Mouse (Mus musculus) kidney, postnatal 0 days (tissue): ENCODE results near the gene Per1. TPM values are rescaled to one million over a fixed set of nuclear protein-coding genes. Genes with fewer than 3 reads are reported as not detected.

Experiments used
- ATAC-seq: fragments of 200-750 bp; cut with Nextera tagmentation; replicated peaks from 2 replicates; pipeline ENCODE4 v1.8.0; 2017; ENCODE audit warnings: low read depth, moderate number of reproducible peaks, moderate TSS enrichment, moderate library complexity; ENCODE audit not compliant: low FRiP score
- DNase-seq: peaks from one replicate; pipeline ENCODE4 v3.0.0-alpha.2; 2016; ENCODE audit warnings: low spot score
- H3K27ac ChIP-seq: fragments of 300-500 bp; sonication (generic); 2 replicates; pipeline ENCODE4 v1.5.1; 2014; ENCODE audit warnings: mild to moderate bottlenecking
- H3K27me3 ChIP-seq: fragments of 300-500 bp; sonication (generic); 2 replicates; pipeline ENCODE4 v1.6.1; 2014; ENCODE audit warnings: low read length, mixed read lengths; ENCODE audit not compliant: insufficient read depth
- H3K36me3 ChIP-seq: fragments of 300-500 bp; sonication (generic); 2 replicates; pipeline ENCODE4 v1.6.1; 2014; ENCODE audit warnings: low read length, mixed read lengths; ENCODE audit not compliant: insufficient read depth
- H3K4me1 ChIP-seq: fragments of 300-500 bp; sonication (generic); replicated peaks from 2 replicates; pipeline ENCODE4 v1.6.1; 2014; ENCODE audit warnings: antibody characterized with exemption, low read length, mixed read lengths; ENCODE audit not compliant: insufficient read depth
- H3K4me2 ChIP-seq: fragments of 300-500 bp; sonication (generic); 2 replicates; pipeline ENCODE4 v1.6.1; 2014; ENCODE audit warnings: mild to moderate bottlenecking, low read length, moderate library complexity, mixed read lengths
- H3K4me3 ChIP-seq: fragments of 300-500 bp; sonication (generic); replicated peaks from 2 replicates; pipeline ENCODE4 v1.5.1; 2014; ENCODE audit warnings: low read depth, low read length
- H3K9ac ChIP-seq: fragments of 300-500 bp; sonication (generic); 2 replicates; pipeline ENCODE4 v1.6.1; 2014; ENCODE audit warnings: low read depth, low read length
- H3K9me3 ChIP-seq: fragments of 300-500 bp; sonication (generic); replicated peaks from 2 replicates; pipeline ENCODE4 v1.6.1; 2016; ENCODE audit warnings: low read length, inconsistent platforms, mixed read lengths
- CTCF ChIP-seq: IDR thresholded peaks from 2 replicates; pipeline ENCODE4 v1.5.1; 2016; ENCODE audit warnings: antibody characterized with exemption, low read depth, mild to moderate bottlenecking, moderate library complexity
- WGBS: fragments of 180-500 bp; shearing (Covaris S2); extraction: QIAGEN DNeasy Blood & Tissue Kit; methylation state at CpG from one replicate; pipeline ENCODE4 v1.1.7; 2014; 5-methylcytosine and 5-hydroxymethylcytosine counted together
- polyA plus RNA-seq: library from polyadenylated mRNA; unstranded; fragments of >200 nt; fragmentation: Nextera tagmentation; extraction: Ambion mirVana; gene quantifications from 2 replicates; pipeline ENCODE4 v1.2.1, GENCODE M21; 2015

Per1 gene
- polyA plus RNA-seq, 1 experiment from 2014 or later, result 9.9 TPM

DNA sequence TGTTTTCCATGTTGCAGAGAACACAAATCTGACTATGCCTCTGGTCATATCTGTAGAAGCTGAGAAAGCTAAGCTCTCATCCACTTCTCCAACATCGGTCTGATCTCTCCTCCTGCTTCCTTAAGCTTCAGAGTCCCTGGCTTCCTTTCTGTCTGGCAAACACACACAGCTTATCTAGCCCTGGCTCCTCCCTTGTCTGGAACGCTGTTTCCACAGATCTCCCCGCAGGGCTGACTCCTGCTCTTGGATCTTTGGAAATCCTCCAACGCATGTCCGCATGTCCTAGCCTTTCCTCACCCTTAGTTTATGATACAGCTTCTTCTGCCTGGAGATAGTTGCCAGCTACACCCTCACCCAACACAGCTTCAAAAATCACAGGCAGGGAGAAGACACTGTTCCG, 27.4 kb upstream of the Per1 start:
- peaks cover 25% of the 10 kb centered on the region; the same call in 1 of the 2 replicates for H3K4me1 ChIP-seq
- no peak overlapping the region for H3K4me2 ChIP-seq
- no peaks in the 10 kb centered on the region for H3K9me3 ChIP-seq
- H3K36me3 ChIP-seq, result no peaks in the 10 kb centered on the region
- H3K27me3 ChIP-seq, result no peaks in the 10 kb centered on the region
- DNase-seq, result peak; percentile 13
- H3K27ac ChIP-seq, result no peak overlapping the region
- H3K9ac ChIP-seq, result no peak overlapping the region
- TF ChIP-seq CTCF, result no peak
- H3K4me3 ChIP-seq, result no peak overlapping the region
- 45% methylated on average over 6 of the region's 6 CpGs for WGBS
- no peak for ATAC-seq

- peak overlapping the region; percentile 58 for H3K4me3 ChIP-seq
- peak overlapping the region; percentile 77 for H3K9ac ChIP-seq
- no peak for TF ChIP-seq CTCF
- peak overlapping the region; percentile 85 for H3K4me2 ChIP-seq
- under 1% methylated on average over 13 of the region's 13 CpGs for WGBS
- no peaks in the 10 kb centered on the region for H3K9me3 ChIP-seq
- H3K27me3 ChIP-seq, result no peaks in the 10 kb centered on the region
- H3K4me1 ChIP-seq, result peaks cover 20% of the 10 kb centered on the region; the same call in 1 of the 2 replicates
- H3K36me3 ChIP-seq, result no peaks in the 10 kb centered on the region
- no peak for ATAC-seq
- DNase-seq, result peak; percentile 51
- peak overlapping the region; percentile 92 for H3K27ac ChIP-seq
Observed at GRCm38 (mm10) chr11:69070093-69070492, 24.9 kb upstream of the Per1 start.

DNA sequence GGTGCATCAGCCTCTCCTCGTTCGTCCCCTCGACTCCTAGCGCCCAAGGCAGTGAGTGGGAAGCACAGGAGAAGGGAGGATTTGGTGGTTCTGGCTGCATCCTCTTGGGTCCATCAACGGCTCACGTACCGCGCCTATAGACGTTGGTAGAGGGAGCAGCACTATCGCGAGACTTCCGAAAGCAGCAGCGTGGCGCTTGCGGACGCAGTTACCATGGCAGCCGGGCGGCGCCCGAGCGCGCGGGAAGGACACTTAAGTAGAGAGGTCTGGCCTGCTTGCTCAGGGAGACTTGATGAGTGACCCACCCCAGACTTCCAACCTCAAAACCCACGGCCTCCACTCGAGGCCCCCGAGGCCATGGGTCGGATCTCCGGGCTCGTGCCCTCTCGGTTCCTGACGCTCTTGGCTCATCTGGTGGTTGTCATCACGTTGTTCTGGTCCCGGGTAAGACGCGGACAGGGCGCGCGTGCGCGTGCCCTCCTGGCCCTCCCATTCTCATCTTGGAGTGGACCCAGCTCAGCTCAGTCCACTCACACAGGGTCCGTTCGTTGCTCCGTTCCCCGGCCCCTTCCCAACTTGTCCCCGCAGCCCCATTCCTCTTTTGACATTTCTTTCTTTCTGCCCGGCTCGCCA, 24.3 kb upstream of the Per1 start, which contains the start of gene Tmem107:
TSS of gene Tmem107 (plus strand) at position 217 of the 633 bp plus-strand sequence.
- H3K27me3 ChIP-seq, result no peaks in the 10 kb centered on the region
- peak within 1 kb of the TSS; percentile 77 for H3K9ac ChIP-seq
- WGBS, result under 1% methylated on average over 47 of the region's 47 CpGs
- peaks cover 20% of the 10 kb centered on the region; the same call in 1 of the 2 replicates for H3K4me1 ChIP-seq
- H3K9me3 ChIP-seq, result no peaks in the 10 kb centered on the region
- no peak for TF ChIP-seq CTCF
- no peaks in the 10 kb centered on the region for H3K36me3 ChIP-seq
- peak within 1 kb of the TSS; percentile 85 for H3K4me2 ChIP-seq
- H3K27ac ChIP-seq, result peak within 1 kb of the TSS; percentile 92
- ATAC-seq (peak; percentile 84), DNase-seq (peak; percentile 98)
- H3K4me3 ChIP-seq, result peak within 1 kb of the TSS; percentile 58

DNA sequence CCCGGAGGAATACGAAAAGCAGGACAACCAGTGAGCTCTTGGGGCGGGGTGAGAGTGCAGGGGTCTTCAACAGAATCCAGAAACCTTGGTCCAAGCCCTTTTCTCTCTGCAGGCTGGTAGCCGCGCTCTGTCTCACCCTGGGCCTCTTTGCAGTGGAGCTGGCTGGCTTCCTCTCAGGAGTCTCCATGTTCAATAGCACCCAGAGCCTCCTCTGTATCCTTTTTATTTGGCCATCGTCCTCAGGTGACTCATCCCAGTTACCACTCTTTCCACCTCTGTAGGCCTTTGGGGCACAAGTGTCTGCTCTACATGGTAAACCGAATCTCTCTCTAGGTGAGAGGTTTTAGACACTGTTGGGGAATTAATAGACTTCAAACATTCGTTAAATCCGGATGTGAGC, 23.8 kb upstream of the Per1 start:
- H3K9ac ChIP-seq, result peak overlapping the region; percentile 77
- no peaks in the 10 kb centered on the region for H3K9me3 ChIP-seq
- H3K27ac ChIP-seq, result peak overlapping the region; percentile 92
- no peak for ATAC-seq
- H3K4me2 ChIP-seq, result peak overlapping the region; percentile 85
- H3K4me3 ChIP-seq, result peak overlapping the region; percentile 58
- H3K36me3 ChIP-seq, result no peaks in the 10 kb centered on the region
- peaks cover 16% of the 10 kb centered on the region; the same call in 1 of the 2 replicates for H3K4me1 ChIP-seq
- TF ChIP-seq CTCF, result no peak
- DNase-seq, result no peak
- 22% methylated on average over 9 of the region's 9 CpGs for WGBS
- no peaks in the 10 kb centered on the region for H3K27me3 ChIP-seq

DNA sequence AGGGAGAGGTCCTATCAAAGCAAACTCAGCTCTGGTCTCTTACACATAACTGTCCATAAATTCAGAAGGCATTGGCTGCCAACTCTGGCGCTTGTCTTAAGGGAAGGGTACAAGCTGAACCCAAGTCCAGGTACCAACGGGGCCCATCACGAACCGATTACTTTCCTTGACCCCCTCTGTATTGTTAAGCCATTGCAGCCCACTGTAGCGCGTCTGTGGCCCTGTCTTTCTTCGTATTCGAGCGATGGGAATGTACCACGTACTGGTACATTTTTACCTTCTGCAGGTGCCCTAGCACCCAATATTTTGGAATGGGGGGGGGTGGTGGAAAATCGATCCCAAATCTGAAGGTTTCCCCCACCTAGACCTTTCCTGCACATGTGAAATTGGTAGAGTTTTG, 22.8 kb upstream of the Per1 start:
- peak overlapping the region; percentile 42 for H3K4me2 ChIP-seq
- no peak overlapping the region for H3K4me3 ChIP-seq
- peaks cover 11% of the 10 kb centered on the region; the same call in 1 of the 2 replicates for H3K4me1 ChIP-seq
- H3K27ac ChIP-seq, result 0 out of 2 replicates have a peak overlapping the region, but pooled peaks have one; percentile 51
- no peaks in the 10 kb centered on the region for H3K36me3 ChIP-seq
- no peaks in the 10 kb centered on the region for H3K9me3 ChIP-seq
- H3K9ac ChIP-seq, result 0 out of 2 replicates have a peak overlapping the region, but pooled peaks have one; percentile 25
- DNase-seq, result no peak
- 88% methylated on average over 11 of the region's 11 CpGs for WGBS
- no peaks in the 10 kb centered on the region for H3K27me3 ChIP-seq
- no peak for TF ChIP-seq CTCF
- ATAC-seq, result no peak

DNA sequence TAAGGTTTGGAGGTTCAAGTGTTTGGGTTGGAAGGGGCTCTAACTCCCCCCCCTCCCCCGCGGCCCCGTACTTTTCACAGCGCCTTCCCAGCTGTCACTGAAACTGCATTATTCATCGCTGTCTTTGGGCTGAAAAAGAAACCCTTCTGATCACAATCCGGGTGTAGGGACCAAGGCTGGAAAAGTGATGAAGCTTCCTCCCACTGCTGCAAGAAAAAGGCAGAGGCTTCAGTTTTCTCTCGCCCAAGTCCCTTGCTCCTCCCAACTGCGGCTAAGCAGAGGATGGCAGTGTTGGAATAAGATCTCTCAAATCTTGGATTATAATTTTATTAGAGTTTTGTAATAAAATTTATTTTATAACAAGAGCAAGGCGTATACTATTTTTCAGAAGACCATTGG, 22.4 kb upstream of the Per1 start:
- no peak for TF ChIP-seq CTCF
- Histone ChIP-seq H3K9ac (0 out of 2 replicates have a peak overlapping the region, but pooled peaks have one; percentile 25), H3K4me2 (peak overlapping the region; percentile 42), H3K36me3 (no peaks in the 10 kb centered on the region), H3K27me3 (no peaks in the 10 kb centered on the region), H3K4me3 (peak overlapping the region; percentile 18), H3K27ac (0 out of 2 replicates have a peak overlapping the region, but pooled peaks have one; percentile 51), H3K4me1 (peaks cover 11% of the 10 kb centered on the region; the same call in 1 of the 2 replicates), H3K9me3 (no peaks in the 10 kb centered on the region)
- 7% methylated on average over 9 of the region's 9 CpGs for WGBS
- DNase-seq (no peak), ATAC-seq (no peak)
